Mouse (Mus musculus) lung, postnatal 0 days (tissue): ENCODE results near the gene Blcap. TPM values are rescaled to one million over a fixed set of nuclear protein-coding genes. Genes with fewer than 3 reads are reported as not detected.
A peak's percentile ranks its signal among the peaks of the same experiment; 100 is the strongest.

Experiments
- ATAC-seq: fragments of 200-750 bp; cut with Nextera tagmentation; 2 replicates; pipeline ENCODE4 v1.8.0; 2017; ENCODE audit warnings: moderate library complexity
- DNase-seq: peaks from one replicate; pipeline ENCODE4 v3.0.0-alpha.2; 2016; ENCODE audit warnings: low spot score
- H3K27ac ChIP-seq: fragments of 300-500 bp; sonication (generic); 2 replicates; pipeline ENCODE4 v1.5.1; 2014; ENCODE audit warnings: antibody characterized with exemption, mild to moderate bottlenecking, low read length, mixed read lengths
- H3K27me3 ChIP-seq: fragments of 300-500 bp; sonication (generic); replicated peaks from 2 replicates; pipeline ENCODE4 v1.6.1; 2014; ENCODE audit warnings: low read length, mixed read lengths; ENCODE audit not compliant: insufficient read depth
- H3K36me3 ChIP-seq: fragments of 300-500 bp; sonication (generic); 2 replicates; pipeline ENCODE4 v1.6.1; 2014; ENCODE audit warnings: low read length, mixed read lengths; ENCODE audit not compliant: insufficient read depth
- H3K4me1 ChIP-seq: fragments of 300-500 bp; sonication (generic); 2 replicates; pipeline ENCODE4 v1.6.1; 2014; ENCODE audit warnings: antibody characterized with exemption, low read depth, low read length, mixed read lengths; ENCODE audit not compliant: insufficient read depth
- H3K4me2 ChIP-seq: fragments of 300-500 bp; sonication (generic); replicated peaks from 2 replicates; pipeline ENCODE4 v1.6.1; 2014; ENCODE audit warnings: low read depth, mild to moderate bottlenecking, low read length, moderate library complexity, mixed read lengths
- H3K4me3 ChIP-seq: fragments of 300-500 bp; sonication (generic); 2 replicates; pipeline ENCODE4 v1.5.1; 2014; ENCODE audit warnings: low read depth, low read length
- H3K9ac ChIP-seq: fragments of 300-500 bp; sonication (generic); replicated peaks from 2 replicates; pipeline ENCODE4 v1.6.1; 2014; ENCODE audit warnings: low read depth, mild to moderate bottlenecking
- H3K9me3 ChIP-seq: fragments of 300-500 bp; sonication (generic); 2 replicates; pipeline ENCODE4 v1.6.1; 2016; ENCODE audit warnings: low read length, mixed read lengths
- CTCF ChIP-seq: IDR thresholded peaks from 2 replicates; pipeline ENCODE4 v1.5.1; 2016; ENCODE audit warnings: antibody characterized with exemption, mild to moderate bottlenecking
- EP300 ChIP-seq: IDR thresholded peaks from 2 replicates; pipeline ENCODE4 v1.6.1; 2016; ENCODE audit warnings: antibody characterized with exemption, mild to moderate bottlenecking, control low read depth
- WGBS: fragments of 180-500 bp; shearing (Covaris S2); extraction: QIAGEN DNeasy Blood & Tissue Kit; methylation state at CpG from one replicate; pipeline ENCODE4 v1.1.7; 2014; 5-methylcytosine and 5-hydroxymethylcytosine counted together
- microRNA-seq: library from miRNA; unstranded; fragments of <30 nt; microRNA quantifications from one replicate; pipeline ENCODE4, GENCODE M21; 2016
- polyA plus RNA-seq: library from polyadenylated mRNA; unstranded; fragments of >200 nt; fragmentation: Nextera tagmentation; extraction: Ambion mirVana; gene quantifications from 2 replicates; pipeline ENCODE4 v1.2.1, GENCODE M21; 2015

The Blcap gene
- polyA plus RNA-seq, 1 experiment from 2014 or later, result 68.8 TPM

GRCm38 (mm10) chr2:157517526-157517925, 53.5 kb downstream of the Blcap start:
- Histone ChIP-seq H3K27ac (no peak overlapping the region), H3K4me2 (no peak overlapping the region), H3K9me3 (no peaks in the 10 kb centered on the region), H3K4me3 (no peak overlapping the region), H3K4me1 (no peaks in the 10 kb centered on the region), H3K36me3 (no peaks in the 10 kb centered on the region), H3K9ac (no peak overlapping the region), H3K27me3 (no peaks in the 10 kb centered on the region)
- WGBS, result 49% methylated on average over 6 of the region's 6 CpGs
- DNase-seq (no peak), ATAC-seq (no peak)
- TF ChIP-seq EP300 (no peak), CTCF (no peak)

GRCm38 (mm10) chr2:157514353-157514752, 56.7 kb downstream of the Blcap start:
- WGBS, result 16% methylated on average over 4 of the region's 4 CpGs
- no peak for DNase-seq
- Histone ChIP-seq H3K9ac (no peak overlapping the region), H3K4me1 (no peaks in the 10 kb centered on the region), H3K27me3 (no peaks in the 10 kb centered on the region), H3K27ac (no peak overlapping the region), H3K9me3 (no peaks in the 10 kb centered on the region), H3K36me3 (no peaks in the 10 kb centered on the region), H3K4me3 (no peak overlapping the region), H3K4me2 (no peak overlapping the region)
- no peak for ATAC-seq
- TF ChIP-seq EP300 (no peak), CTCF (no peak)

DNA sequence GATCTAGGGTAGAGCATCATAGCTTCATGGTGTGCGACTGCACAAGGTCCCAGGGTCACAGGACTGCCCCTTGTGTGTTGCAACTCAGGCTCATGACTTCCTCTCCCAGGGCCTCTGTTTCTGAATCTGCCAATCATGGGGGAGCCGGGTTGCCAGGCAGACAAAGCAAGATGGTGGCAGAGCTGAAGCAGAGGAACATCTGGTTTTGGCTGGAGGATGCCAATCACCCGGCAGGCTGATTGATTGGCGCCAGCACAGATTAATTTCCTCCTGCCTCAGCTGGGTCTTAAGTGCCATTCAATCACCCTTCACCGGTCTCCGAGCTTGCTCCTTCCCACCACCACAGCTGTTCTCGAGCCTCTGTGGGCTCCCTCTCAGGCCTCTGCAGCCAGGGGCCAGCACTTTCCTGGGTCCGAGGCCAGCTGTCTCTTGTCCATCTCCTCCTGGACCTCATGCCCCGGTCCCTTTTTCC, 57.3 kb downstream of the Blcap start:
- Histone ChIP-seq H3K4me3 (no peak overlapping the region), H3K36me3 (no peaks in the 10 kb centered on the region), H3K9ac (no peak overlapping the region), H3K27me3 (no peaks in the 10 kb centered on the region), H3K27ac (no peak overlapping the region), H3K9me3 (no peaks in the 10 kb centered on the region), H3K4me2 (no peak overlapping the region), H3K4me1 (no peaks in the 10 kb centered on the region)
- DNase-seq (no peak), ATAC-seq (no peak)
- no peak for TF ChIP-seq EP300
- no peak for TF ChIP-seq CTCF
- WGBS, result 35% methylated on average over 9 of the region's 9 CpGs

DNA sequence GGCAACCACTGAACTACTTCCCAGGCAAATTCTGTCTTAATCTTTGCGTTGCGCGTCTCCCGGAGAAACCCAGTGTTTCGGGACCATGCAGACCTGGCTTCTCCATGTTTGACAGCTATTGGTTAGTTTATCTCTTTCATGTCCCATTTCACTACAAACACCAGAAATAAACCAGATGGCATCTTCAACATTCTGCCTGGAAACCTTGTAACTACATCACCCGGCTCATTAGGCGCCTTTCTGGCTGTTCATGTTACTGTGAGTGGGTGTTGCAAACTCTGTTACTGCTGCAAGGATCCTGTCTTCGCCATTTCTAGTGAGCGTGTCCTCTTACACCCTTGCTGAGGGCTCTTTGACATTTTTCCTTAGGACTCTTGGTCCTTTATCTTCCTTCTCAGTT, 58.2 kb downstream of the Blcap start:
- ATAC-seq, result no peak
- no peaks in the 10 kb centered on the region for H3K4me1 ChIP-seq
- H3K9ac ChIP-seq, result no peak overlapping the region
- TF ChIP-seq CTCF (no peak), EP300 (no peak)
- no peaks in the 10 kb centered on the region for H3K27me3 ChIP-seq
- H3K27ac ChIP-seq, result no peak overlapping the region
- WGBS, result 86% methylated on average over 9 of the region's 9 CpGs
- H3K4me3 ChIP-seq, result no peak overlapping the region
- no peaks in the 10 kb centered on the region for H3K9me3 ChIP-seq
- H3K36me3 ChIP-seq, result no peaks in the 10 kb centered on the region
- H3K4me2 ChIP-seq, result no peak overlapping the region
- DNase-seq, result no peak

DNA sequence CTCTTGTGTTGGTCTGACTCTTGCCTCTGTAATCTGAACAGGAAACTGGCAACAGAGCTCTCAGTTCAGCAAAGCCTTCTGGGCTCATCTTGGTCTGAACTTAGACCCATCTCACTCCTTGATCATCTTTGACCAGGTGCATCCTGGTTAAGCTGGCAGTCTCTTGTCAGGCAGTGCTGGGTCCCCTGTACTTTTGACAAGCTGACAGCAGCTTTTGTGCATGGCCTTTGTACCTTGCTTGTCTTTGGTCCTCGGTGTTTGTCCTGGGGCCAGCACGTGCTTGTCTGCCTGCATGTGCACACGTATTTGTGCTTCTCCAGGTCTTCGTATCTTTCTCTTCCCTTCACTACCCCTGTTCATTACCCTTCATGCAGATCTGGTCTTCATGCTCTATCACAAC, 61.0 kb downstream of the Blcap start:
- Histone ChIP-seq H3K27ac (no peak overlapping the region), H3K4me1 (no peaks in the 10 kb centered on the region), H3K36me3 (no peaks in the 10 kb centered on the region), H3K27me3 (no peaks in the 10 kb centered on the region), H3K9ac (no peak overlapping the region), H3K4me3 (no peak overlapping the region), H3K4me2 (no peak overlapping the region), H3K9me3 (no peaks in the 10 kb centered on the region)
- DNase-seq (no peak), ATAC-seq (no peak)
- TF ChIP-seq EP300 (no peak), CTCF (no peak)
- WGBS, result 71% methylated on average over 4 of the region's 4 CpGs

- no peaks in the 10 kb centered on the region for H3K36me3 ChIP-seq
- no peaks in the 10 kb centered on the region for H3K27me3 ChIP-seq
- H3K4me3 ChIP-seq, result no peak overlapping the region
- ATAC-seq (no peak), DNase-seq (no peak)
- no peak overlapping the region for H3K9ac ChIP-seq
- WGBS, result 71% methylated on average over 5 of the region's 5 CpGs
- no peak overlapping the region for H3K27ac ChIP-seq
- H3K9me3 ChIP-seq, result no peaks in the 10 kb centered on the region
- no peak overlapping the region for H3K4me2 ChIP-seq
- TF ChIP-seq CTCF (no peak), EP300 (no peak)
- no peaks in the 10 kb centered on the region for H3K4me1 ChIP-seq
Measured at GRCm38 (mm10) chr2:157509182-157509581, 61.9 kb downstream of the Blcap start.

GRCm38 (mm10) chr2:157506779-157507178, 64.3 kb downstream of the Blcap start:
- ATAC-seq (peak; percentile 28; the same call in 1 of the 2 replicates), DNase-seq (peak; percentile 53)
- no peaks in the 10 kb centered on the region for H3K4me1 ChIP-seq
- H3K9ac ChIP-seq, result no peak overlapping the region
- no peaks in the 10 kb centered on the region for H3K36me3 ChIP-seq
- no peak for TF ChIP-seq EP300
- no peak for TF ChIP-seq CTCF
- 17% methylated on average over 14 of the region's 14 CpGs for WGBS
- H3K27me3 ChIP-seq, result no peaks in the 10 kb centered on the region
- no peaks in the 10 kb centered on the region for H3K9me3 ChIP-seq
- H3K4me3 ChIP-seq, result no peak overlapping the region
- no peak overlapping the region for H3K27ac ChIP-seq
- 0 out of 2 replicates have a peak overlapping the region, but pooled peaks have one; percentile 11 for H3K4me2 ChIP-seq

Small RNA genes lying within 50 kb of the gene (microRNA-seq; reads per million reads assigned to microRNA genes)
- not detected for gene Gm23134

Other genes with a start within 250 kb of the Blcap start
- gene Ghrh, start 223.8 kb downstream of the Blcap start, polyA plus RNA-seq, result 0.70 and 0.79 TPM in 2 replicates
- gene Manbal, start 203.7 kb downstream of the Blcap start, polyA plus RNA-seq, result 95.7 and 100 TPM in 2 replicates
- gene Src, start 152.8 kb downstream of the Blcap start, polyA plus RNA-seq, result 16.4 and 18.2 TPM in 2 replicates
- gene Nnat, start 11.2 kb downstream of the Blcap start, polyA plus RNA-seq, result 101 and 151 TPM in 2 replicates
- 28.5 and 30.8 TPM in 2 replicates for gene Ctnnbl1, start 166.1 kb upstream of the Blcap start, polyA plus RNA-seq